Comparison of ENCODE assay signal across 9 mouse cellular contexts in the genomic region with DNA sequence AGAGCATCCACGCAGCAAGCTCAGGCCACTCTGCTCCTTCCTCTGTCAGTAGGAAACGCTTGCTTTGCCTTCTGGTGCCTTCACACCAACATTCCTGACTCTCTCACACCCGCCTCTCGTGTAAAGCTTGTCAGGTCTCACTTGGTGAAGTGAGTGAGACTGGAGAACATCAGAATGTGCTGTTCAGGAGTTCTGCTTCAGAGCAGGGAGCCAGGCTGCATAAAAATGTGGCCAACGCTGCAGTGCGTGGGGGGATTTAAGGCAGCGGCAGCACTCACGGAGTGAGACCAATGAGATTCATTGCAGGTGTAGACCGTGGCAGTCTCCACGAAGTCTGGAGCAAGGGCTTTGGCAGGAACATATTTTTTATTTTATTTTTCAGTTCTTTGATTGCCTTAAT.
DNase-seq lines count a peak whose midpoint lies in the region; ATAC-seq and TF ChIP-seq lines count a peak whose summit lies in the region.
"Had no signal": no experiment of that assay in that cellular context is flagged by ENCODE, and none has a peak within 500 bp of the region (broad histone marks: within the 10 kb centered on the region; RNA-seq: fewer than 3 reads in every experiment).

No protein-coding gene starts in this region.

- no peak for TF ChIP-seq CTCF in kidney, postnatal 0 days (IDR thresholded peaks at IDR 0.05; ENCODE audit: low read depth)

- WGBS in kidney, postnatal 0 days: 15% methylated on average over 10 of the region's 10 CpGs

- H3K36me3 ChIP-seq in kidney, postnatal 0 days (ENCODE audit: insufficient read depth, low read length): no peaks in the 10 kb centered on the region

- H3K27ac ChIP-seq in kidney, postnatal 0 days: no peak overlapping the region

- H3K9ac ChIP-seq in kidney, postnatal 0 days (ENCODE audit: low read depth, low read length): no peak overlapping the region

- no peak for ATAC-seq in kidney, postnatal 0 days (replicated peaks; ENCODE audit: low FRiP score, low read depth)
- no peak for ATAC-seq in megakaryocyte, adult 5-6 weeks (ENCODE audit: poor library complexity, severe bottlenecking)

- DNase-seq in cerebellum, postnatal 14 days: peak; percentile 38 to 52
- no peak for DNase-seq in cerebellum, postnatal 4 days (ENCODE audit: low spot score in 2 of 2)
- peak; percentile 32 for DNase-seq in kidney, postnatal 0 days (ENCODE audit: low spot score)
- no peak for DNase-seq in kidney, postnatal 25 days
- peak; percentile 26 to 47 for DNase-seq in frontal cortex, postnatal 14 days (ENCODE audit: low spot score in 2 of 2)
- peak; percentile 56 for DNase-seq in lung, postnatal 14 days
- DNase-seq in adrenal gland, adult (ENCODE audit: inconsistent age in 2 of 2, low spot score in 1 of 2): no peak

- H3K4me1 ChIP-seq in kidney, postnatal 0 days (replicated peaks; ENCODE audit: insufficient read depth, low read length): 0 out of 2 replicates have a peak, but pooled peaks cover 3% of the 10 kb centered on the region
- H3K4me1 ChIP-seq: megakaryocyte, embryonic 14.5 days had no signal

- no peaks in the 10 kb centered on the region for H3K9me3 ChIP-seq in kidney, postnatal 0 days (replicated peaks; ENCODE audit: low read length)

- no peaks in the 10 kb centered on the region for H3K27me3 ChIP-seq in kidney, postnatal 0 days (ENCODE audit: insufficient read depth, low read length)
- H3K27me3 ChIP-seq: megakaryocyte, embryonic 14.5 days had no signal

- H3K4me3 ChIP-seq in kidney, postnatal 0 days (replicated peaks; ENCODE audit: low read depth, low read length): no peak overlapping the region
- H3K4me3 ChIP-seq: megakaryocyte, embryonic 14.5 days had no signal

- H3K4me2 ChIP-seq in kidney, postnatal 0 days (ENCODE audit: low read length): peak overlapping the region; percentile 25; the same call in 1 of the 2 replicates

Comparison
In these comparisons a context has a peak if more than half of its experiments do, and no peak if none do; other contexts are left out.
1. DNase-seq: peak in cerebellum, postnatal 14 days (2 of 2), kidney, postnatal 0 days (single experiment), frontal cortex, postnatal 14 days (2 of 2) and lung, postnatal 14 days (single experiment); none in cerebellum, postnatal 4 days (0 of 2), kidney, postnatal 25 days (0 of 2) and adrenal gland, adult (0 of 2).